Mouse (Mus musculus) colon, adult 2 months (tissue): ENCODE results near the gene Thoc2. TPM values are rescaled to one million over a fixed set of nuclear protein-coding genes. Genes with fewer than 3 reads are reported as not detected.

Experiments
- polyA plus RNA-seq: library from polyadenylated mRNA; depleted of rRNA; stranded (reverse); fragments of >200 nt; gene quantifications from 2 replicates; pipeline ENCODE4 v1.2.3, GENCODE M21; 2012; rRNA removed

Gene Thoc2
- polyA plus RNA-seq: 1.4 and 2.1 TPM in 2 replicates

DNA sequence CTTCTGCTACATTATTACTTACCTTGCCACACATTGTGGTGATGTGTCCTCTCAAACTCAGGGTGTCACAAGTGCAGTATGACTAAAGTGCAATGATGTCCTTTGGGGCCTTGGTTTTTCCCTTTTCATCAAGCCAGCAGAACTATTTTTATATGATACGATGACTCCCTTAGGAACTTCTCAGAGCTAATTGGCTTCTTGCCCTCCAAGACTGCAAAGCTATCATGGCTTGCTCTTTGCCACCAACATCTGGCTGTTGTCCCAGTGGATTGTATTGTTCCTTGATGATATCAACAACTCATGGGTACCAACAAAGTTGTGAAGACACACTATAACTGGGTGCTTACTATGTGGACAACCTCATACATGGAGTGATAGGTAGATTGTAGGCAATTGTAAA, at the start of gene Thoc2:
TSS of gene Thoc2 (minus strand) at position 101 of the 400 bp plus-strand sequence.

Other genes starting within 250 kb of the Thoc2 start
- 4.3 and 5.4 TPM in 2 replicates for gene Xiap, start 139.0 kb upstream of the Thoc2 start, polyA plus RNA-seq
- 2.4 and 2.7 TPM in 2 replicates for gene Stag2, start 228.6 kb upstream of the Thoc2 start, polyA plus RNA-seq